Mouse (Mus musculus) neutrophil, adult 65 days (primary cell): ENCODE data around the gene Lrrc75a. TPM values are rescaled to one million over a fixed set of nuclear protein-coding genes. Genes with fewer than 3 reads are reported as not detected.

ENCODE experiments used
- total RNA-seq: library from RNA; stranded (reverse); gene quantifications from 2 replicates; pipeline ENCODE4 v1.2.4, GENCODE M21; 2023

Lrrc75a gene
- 2.5 and 2.7 TPM in 2 replicates for total RNA-seq

DNA sequence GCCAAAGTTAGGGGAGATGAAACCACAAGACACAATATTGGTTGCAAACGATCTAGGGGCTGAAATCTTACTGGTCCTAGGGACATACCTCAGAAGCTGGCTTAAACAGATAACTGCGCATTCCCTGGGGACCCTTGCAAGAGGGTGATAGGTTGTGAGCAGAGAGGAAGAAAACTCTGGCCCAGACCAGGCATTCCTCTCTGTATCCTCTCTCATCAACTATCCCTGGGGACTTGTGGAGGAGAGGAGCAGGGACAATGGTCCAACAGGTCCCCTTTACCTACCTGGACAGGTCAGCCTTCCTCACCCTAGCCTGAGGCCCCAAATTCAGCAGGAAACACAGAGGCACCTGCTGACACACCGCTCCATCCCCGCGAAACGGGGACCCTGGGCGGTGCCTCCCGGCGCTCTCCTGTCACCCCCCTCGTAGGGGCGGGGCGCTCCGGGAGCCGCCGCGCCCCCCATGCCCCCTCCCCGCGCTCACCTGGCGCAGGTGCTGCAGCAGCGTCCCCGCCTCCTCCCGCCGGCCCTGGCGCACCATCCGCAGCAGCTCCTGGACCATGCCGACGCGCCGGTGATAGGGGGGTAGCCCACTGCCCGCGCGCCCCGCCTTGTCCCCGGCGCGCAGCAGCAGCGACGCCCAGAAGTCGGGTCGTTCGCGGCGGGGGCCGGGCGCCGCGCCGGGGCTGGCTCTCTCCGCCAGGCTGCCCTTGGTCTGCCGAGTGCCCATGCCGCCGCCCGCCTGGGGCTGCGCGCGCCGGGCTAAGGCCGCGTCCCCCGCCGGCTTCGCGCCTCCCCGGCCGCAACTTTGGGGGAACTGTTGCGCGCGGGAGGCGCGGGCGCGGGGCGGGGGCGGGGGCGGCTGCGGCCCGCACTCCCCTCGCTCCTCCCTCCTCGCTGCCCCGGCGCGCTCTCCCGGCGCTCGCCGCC is at the start of gene Lrrc75a:
Gene Lrrc75a, minus strand, starts transcription at position 863 of the 930 bp plus-strand sequence.

DNA sequence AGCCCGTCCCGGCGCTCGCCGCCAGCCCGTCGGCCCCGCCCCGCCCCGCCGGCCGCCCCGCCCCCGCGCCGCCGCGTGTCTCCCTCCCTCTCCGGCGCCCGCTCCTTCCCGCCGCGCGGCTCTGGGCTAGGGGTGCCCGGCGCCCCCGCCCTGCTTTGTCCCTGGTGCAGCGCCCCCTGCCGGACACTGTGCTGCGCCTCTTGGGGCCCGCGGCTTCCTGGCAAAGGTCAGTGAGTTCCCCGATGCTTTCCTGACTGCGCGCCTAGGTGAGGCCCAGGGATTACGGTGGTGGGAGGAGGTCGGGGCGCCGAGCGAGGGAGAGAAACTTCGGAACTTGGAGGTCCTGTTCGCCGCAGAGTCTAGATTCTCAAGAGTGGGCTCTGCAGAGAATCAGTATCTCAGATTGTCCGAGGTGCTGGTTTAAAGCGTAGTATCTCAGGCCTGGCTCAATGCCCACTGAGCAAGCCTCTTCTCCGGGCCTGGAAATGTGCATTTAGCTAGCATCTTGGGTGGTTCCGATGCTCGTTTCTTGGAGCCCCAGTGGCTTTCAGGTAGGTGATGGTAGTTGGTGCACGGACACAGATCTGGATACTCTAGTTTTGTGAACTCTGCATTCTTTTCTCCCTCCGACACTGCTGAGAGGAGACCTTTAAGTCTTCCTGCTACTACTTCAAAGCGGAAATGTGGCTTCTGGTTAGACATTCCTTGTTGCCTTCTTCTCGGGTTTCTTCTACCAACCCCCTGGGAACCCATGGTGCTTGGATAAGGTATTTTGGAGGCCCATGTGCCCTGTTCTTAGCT is 468 bp upstream of the Lrrc75a start, which contains the start of gene Mmgt2:
Gene Mmgt2, plus strand, starts transcription at position 74 of the 801 bp plus-strand sequence.

DNA sequence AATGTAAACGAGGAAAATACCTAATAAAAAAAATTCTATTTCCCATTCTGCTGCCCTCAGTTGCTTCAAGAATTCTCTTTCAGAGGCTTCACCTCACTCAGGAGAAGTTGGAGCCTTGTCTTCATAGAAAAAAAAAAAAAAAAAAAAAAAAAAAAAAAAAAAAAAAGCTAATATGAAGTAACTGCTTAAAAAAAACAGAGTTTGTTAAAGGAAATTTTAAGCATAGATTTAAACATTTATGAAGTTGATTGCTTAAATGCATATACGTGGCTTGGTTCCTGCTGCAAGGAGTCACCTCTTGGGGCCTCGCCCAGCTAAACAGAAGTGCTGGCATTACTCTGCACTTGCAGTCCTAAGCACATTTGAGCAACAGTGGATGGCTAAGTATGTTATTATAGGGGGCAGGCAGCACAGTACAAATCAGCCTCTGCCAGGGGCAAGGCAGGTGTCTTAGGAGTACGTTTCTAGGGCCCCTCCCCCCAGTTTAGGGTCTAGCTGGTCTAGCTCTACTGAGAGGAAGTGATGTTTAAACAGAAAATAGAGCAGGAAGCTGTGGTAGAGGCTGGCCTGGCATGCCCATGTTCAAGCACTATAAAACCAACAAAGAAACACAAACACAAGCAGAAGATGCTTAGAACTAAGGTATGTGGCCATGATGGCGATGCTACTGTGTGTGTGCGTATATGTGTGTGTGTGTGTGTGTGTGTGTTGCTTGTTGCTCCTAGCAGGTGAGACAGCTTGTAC is 74.2 kb downstream of the Lrrc75a start, which contains the start of gene Trpv2:
Gene Trpv2, plus strand, starts transcription at position 528 of the 744 bp plus-strand sequence.

Other genes with a start within 250 kb of the Lrrc75a start
- gene Pigl, start 190.1 kb downstream of the Lrrc75a start, total RNA-seq = 9.3 and 15.4 TPM in 2 replicates
- gene Ncor1, start 190.0 kb downstream of the Lrrc75a start, total RNA-seq = 411 and 502 TPM in 2 replicates
- gene Cenpv, start 109.3 kb downstream of the Lrrc75a start, total RNA-seq = 1.2 and 2.8 TPM in 2 replicates
- 1,668 and 1,954 TPM in 2 replicates for gene Ubb, start 97.4 kb downstream of the Lrrc75a start, total RNA-seq
- 43.5 and 59.5 TPM in 2 replicates for gene Trpv2, start 74.0 kb downstream of the Lrrc75a start, total RNA-seq
- gene Mmgt2, start 141 bp upstream of the Lrrc75a start, total RNA-seq = 3.8 and 7.6 TPM in 2 replicates
- gene Zfp287, start 83.4 kb upstream of the Lrrc75a start, total RNA-seq = 0.54 and 0.70 TPM in 2 replicates
- not detected in 2 replicates for gene Gm10428, start 104.6 kb upstream of the Lrrc75a start, total RNA-seq
- not detected in 2 replicates for gene Zfp286, start 140.9 kb upstream of the Lrrc75a start, total RNA-seq
- 12.9 and 16.3 TPM in 2 replicates for gene Trim16, start 171.7 kb upstream of the Lrrc75a start, total RNA-seq
- gene Fbxw10, start 198.5 kb upstream of the Lrrc75a start, total RNA-seq = 0.54 and 0.82 TPM in 2 replicates
- gene Tvp23b, start 230.9 kb upstream of the Lrrc75a start, total RNA-seq = 4.4 and 9.0 TPM in 2 replicates